Mouse (Mus musculus): ENCODE measurements at regions not wholly inside any gene's neighbourhood (a gene's known extent, or its start where the extent isn't known, plus 50 kb on each side); places are given as distances from the start of the nearest gene placed in this dataset.

- TF ChIP-seq CTCF (IDR thresholded peaks at IDR 0.05; ENCODE audit: insufficient read depth, low read depth, low read length) = no peak
- no peak for TF ChIP-seq POLR2A (IDR thresholded peaks at IDR 0.05; ENCODE audit: insufficient read depth, low read depth, low read length)
Observed at GRCm38 (mm10) chr7:70850726-70851125, 484.2 kb upstream of the Nr2f2 start.
